Mouse (Mus musculus): ENCODE measurements around the gene Gabpb2.

The Gabpb2 gene

GRCm38 (mm10) chr3:95217255-95218134 is at the start of gene Gabpb2:
Gene Gabpb2 (minus strand): TSS chr3:95217916.
- DNase-seq: peak; percentile 97

- no peak for DNase-seq
Observed at GRCm38 (mm10) chr3:95266052-95266451, 48.3 kb upstream of the Gabpb2 start.

GRCm38 (mm10) chr3:95264724-95265123 is 47.0 kb upstream of the Gabpb2 start:
- no peak for DNase-seq

GRCm38 (mm10) chr3:95263089-95263739 is 45.5 kb upstream of the Gabpb2 start:
- peak; percentile 84 for DNase-seq

GRCm38 (mm10) chr3:95261975-95262374 is 44.3 kb upstream of the Gabpb2 start:
- no peak for DNase-seq

- DNase-seq: no peak
Observed at GRCm38 (mm10) chr3:95256931-95257330, 39.2 kb upstream of the Gabpb2 start.

GRCm38 (mm10) chr3:95250783-95251424 is 33.2 kb upstream of the Gabpb2 start, which contains the start of gene Bnipl:
Gene Bnipl (minus strand): TSS chr3:95251193.
- DNase-seq: no peak

GRCm38 (mm10) chr3:95250361-95250760 is 32.6 kb upstream of the Gabpb2 start:
- DNase-seq: no peak

GRCm38 (mm10) chr3:95247660-95248336 is 30.1 kb upstream of the Gabpb2 start:
- no peak for DNase-seq

- no peak for DNase-seq
Observed at GRCm38 (mm10) chr3:95246465-95247231, 28.9 kb upstream of the Gabpb2 start.

GRCm38 (mm10) chr3:95243086-95243485 is 25.4 kb upstream of the Gabpb2 start:
- no peak for DNase-seq

- no peak for DNase-seq
Observed at GRCm38 (mm10) chr3:95241498-95241897, 23.8 kb upstream of the Gabpb2 start, which contains the start of gene Gm128. Gene Gm128 (minus strand): TSS chr3:95241598.

- DNase-seq: no peak
Observed at GRCm38 (mm10) chr3:95240900-95241299, 23.2 kb upstream of the Gabpb2 start.

GRCm38 (mm10) chr3:95239971-95240370 is 22.3 kb upstream of the Gabpb2 start:
- no peak for DNase-seq

- no peak for DNase-seq
Observed at GRCm38 (mm10) chr3:95239022-95239421, 21.3 kb upstream of the Gabpb2 start.

GRCm38 (mm10) chr3:95237541-95238099 is 19.9 kb upstream of the Gabpb2 start:
- DNase-seq: no peak

GRCm38 (mm10) chr3:95235386-95236301 is 17.9 kb upstream of the Gabpb2 start:
- no peak for DNase-seq

- no peak for DNase-seq
Observed at GRCm38 (mm10) chr3:95233303-95233980, 15.7 kb upstream of the Gabpb2 start.

GRCm38 (mm10) chr3:95232771-95233170 is 15.1 kb upstream of the Gabpb2 start:
- DNase-seq: no peak

All from liver (tissue).